Mouse (Mus musculus) forebrain, postnatal 0 days (tissue): ENCODE results near the gene Hamp. TPM values are rescaled to one million over a fixed set of nuclear protein-coding genes. Genes with fewer than 3 reads are reported as not detected.
A peak's percentile ranks its signal among the peaks of the same experiment; 100 is the strongest.

Experiments
- ATAC-seq: fragments of 200-750 bp; cut with Nextera tagmentation; 2 replicates; pipeline ENCODE4 v1.8.0; 2017; ENCODE audit warnings: mild to moderate bottlenecking, moderate library complexity
- DNase-seq: peaks from one replicate; pipeline ENCODE4 v3.0.0-alpha.2; 2015
- H3K27ac ChIP-seq: fragments of 300-500 bp; sonication (generic); 2 replicates; pipeline ENCODE4 v1.5.1; 2014; ENCODE audit warnings: low read depth, mild to moderate bottlenecking, antibody characterized with exemption, low read length, moderate library complexity, mixed read lengths
- H3K27me3 ChIP-seq: fragments of 300-500 bp; sonication (generic); 2 replicates; pipeline ENCODE4 v1.6.1; 2014; ENCODE audit warnings: mild to moderate bottlenecking, low read length, mixed read lengths; ENCODE audit not compliant: insufficient read depth
- H3K36me3 ChIP-seq: fragments of 300-500 bp; sonication (generic); 2 replicates; pipeline ENCODE4 v1.6.1; 2014; ENCODE audit warnings: mild to moderate bottlenecking, moderate library complexity; ENCODE audit not compliant: insufficient read depth
- H3K4me1 ChIP-seq: fragments of 300-500 bp; sonication (generic); 2 replicates; pipeline ENCODE4 v1.6.1; 2014; ENCODE audit warnings: antibody characterized with exemption; ENCODE audit not compliant: insufficient read depth
- H3K4me2 ChIP-seq: fragments of 300-500 bp; sonication (generic); 2 replicates; pipeline ENCODE4 v1.6.1; 2014; ENCODE audit warnings: low read depth, mild to moderate bottlenecking, moderate library complexity
- H3K4me3 ChIP-seq: fragments of 300-500 bp; sonication (generic); 2 replicates; pipeline ENCODE4 v1.5.1; 2014; ENCODE audit warnings: low read depth, low read length, mixed read lengths
- H3K9ac ChIP-seq: fragments of 300-500 bp; sonication (generic); 2 replicates; pipeline ENCODE4 v1.6.1; 2014; ENCODE audit warnings: mild to moderate bottlenecking
- H3K9me3 ChIP-seq: fragments of 300-500 bp; sonication (generic); 2 replicates; pipeline ENCODE4 v1.6.1; 2016; ENCODE audit warnings: low read length
- CTCF ChIP-seq: sonication (generic); IDR thresholded peaks from 2 replicates; pipeline ENCODE4 v1.5.1; 2016; ENCODE audit warnings: antibody characterized with exemption, control low read depth, low read depth
- WGBS: fragments of 180-500 bp; shearing (Covaris S2); extraction: QIAGEN DNeasy Blood & Tissue Kit; methylation state at CpG from one replicate; pipeline ENCODE4 v1.1.7; 2014; 5-methylcytosine and 5-hydroxymethylcytosine counted together
- polyA plus RNA-seq: library from polyadenylated mRNA; unstranded; fragments of >200 nt; fragmentation: Nextera tagmentation; extraction: Ambion mirVana; gene quantifications from 2 replicates; pipeline ENCODE4 v1.2.1, GENCODE M21; 2015
- total RNA-seq: library from RNA; depleted of rRNA; stranded (reverse); fragments of >200 nt; gene quantifications from 2 replicates; pipeline ENCODE4 v1.2.3, GENCODE M21; 2014; rRNA removed

The Hamp gene
- total RNA-seq (not detected in 2 replicates), polyA plus RNA-seq (not detected in 2 replicates)

DNA sequence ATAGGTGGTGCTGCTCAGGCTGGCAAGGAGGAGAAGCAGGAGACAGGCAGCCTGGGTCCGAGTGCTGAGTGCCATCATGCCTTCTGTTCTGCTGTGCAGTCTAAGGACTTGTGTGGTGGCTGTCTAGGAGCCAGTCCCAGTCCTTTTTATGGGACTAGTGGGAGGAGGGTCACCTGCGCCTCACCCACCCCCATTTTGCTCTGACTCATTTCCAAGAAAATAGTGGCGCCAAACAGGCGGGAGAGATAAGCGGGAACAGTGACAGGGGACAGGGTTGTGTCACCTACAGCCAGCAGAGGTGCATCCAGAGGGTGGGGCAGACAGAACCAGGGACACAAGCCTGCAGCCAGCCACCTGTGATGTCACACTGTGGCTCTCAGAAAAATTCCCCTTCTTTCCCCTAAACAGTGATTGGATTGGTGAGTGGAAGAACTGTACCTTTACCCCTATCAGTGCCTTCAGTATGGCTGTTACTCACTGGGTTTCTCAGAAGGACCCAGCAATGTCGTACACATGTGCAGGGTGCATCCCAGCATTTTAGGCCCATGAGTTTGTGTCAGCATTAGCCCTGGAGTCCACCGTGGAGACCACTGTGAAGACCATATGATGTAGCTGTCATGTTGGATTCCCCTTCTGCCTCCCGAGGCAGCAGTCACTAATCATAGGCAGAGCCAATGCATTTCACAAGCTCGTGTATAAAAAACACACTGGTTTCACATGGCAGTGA, at the start of gene Hamp:
Hamp (minus strand) TSS at position 124 of the 727 bp plus-strand sequence.
- 65% methylated on average over 9 of the region's 9 CpGs for WGBS
- H3K4me2 ChIP-seq: no peak within 1 kb of the TSS
- 0 out of 2 replicates have a peak, but pooled peaks have one; percentile 8 for ATAC-seq
- H3K4me3 ChIP-seq: no peak within 1 kb of the TSS
- H3K4me1 ChIP-seq: no peaks in the 10 kb centered on the region
- peaks cover 15% of the 10 kb centered on the region for H3K36me3 ChIP-seq
- H3K9ac ChIP-seq: no peak within 1 kb of the TSS
- no peaks in the 10 kb centered on the region for H3K9me3 ChIP-seq
- no peaks in the 10 kb centered on the region for H3K27me3 ChIP-seq
- H3K27ac ChIP-seq: no peak within 1 kb of the TSS
- TF ChIP-seq CTCF: no peak
- no peak for DNase-seq

GRCm38 (mm10) chr7:30992148-30992547, 48.3 kb upstream of the Hamp start:
- no peak overlapping the region for H3K4me2 ChIP-seq

GRCm38 (mm10) chr7:30988519-30989162, 44.8 kb upstream of the Hamp start:
- 90% methylated on average over 4 of the region's 4 CpGs for WGBS
- H3K36me3 ChIP-seq: no peaks in the 10 kb centered on the region

More at GRCm38 (mm10) chr7:30992148-30992547, 48.3 kb upstream of the Hamp start:
- H3K9ac ChIP-seq: no peak overlapping the region
- no peak for DNase-seq
- H3K27me3 ChIP-seq: no peaks in the 10 kb centered on the region
- H3K36me3 ChIP-seq: no peaks in the 10 kb centered on the region
- no peak overlapping the region for H3K4me3 ChIP-seq
- H3K4me1 ChIP-seq: no peaks in the 10 kb centered on the region
- 83% methylated on average over 5 of the region's 5 CpGs for WGBS
- H3K27ac ChIP-seq: no peak overlapping the region
- no peaks in the 10 kb centered on the region for H3K9me3 ChIP-seq
- no peak for TF ChIP-seq CTCF
- no peak for ATAC-seq

GRCm38 (mm10) chr7:30985357-30985756, 41.5 kb upstream of the Hamp start:
- Histone ChIP-seq H3K4me3 (no peak overlapping the region), H3K27ac (no peak overlapping the region), H3K9ac (no peak overlapping the region), H3K27me3 (no peaks in the 10 kb centered on the region), H3K9me3 (no peaks in the 10 kb centered on the region), H3K4me2 (no peak overlapping the region), H3K4me1 (no peaks in the 10 kb centered on the region), H3K36me3 (no peaks in the 10 kb centered on the region)
- TF ChIP-seq CTCF: no peak
- WGBS: 87% methylated on average over 9 of the region's 9 CpGs
- DNase-seq (no peak), ATAC-seq (no peak)

More at GRCm38 (mm10) chr7:30988519-30989162, 44.8 kb upstream of the Hamp start:
- no peak overlapping the region for H3K4me3 ChIP-seq
- H3K9me3 ChIP-seq: no peaks in the 10 kb centered on the region
- no peak overlapping the region for H3K4me2 ChIP-seq
- DNase-seq (no peak), ATAC-seq (no peak)
- no peaks in the 10 kb centered on the region for H3K27me3 ChIP-seq
- no peak overlapping the region for H3K27ac ChIP-seq
- TF ChIP-seq CTCF: no peak
- H3K9ac ChIP-seq: no peak overlapping the region
- no peaks in the 10 kb centered on the region for H3K4me1 ChIP-seq

DNA sequence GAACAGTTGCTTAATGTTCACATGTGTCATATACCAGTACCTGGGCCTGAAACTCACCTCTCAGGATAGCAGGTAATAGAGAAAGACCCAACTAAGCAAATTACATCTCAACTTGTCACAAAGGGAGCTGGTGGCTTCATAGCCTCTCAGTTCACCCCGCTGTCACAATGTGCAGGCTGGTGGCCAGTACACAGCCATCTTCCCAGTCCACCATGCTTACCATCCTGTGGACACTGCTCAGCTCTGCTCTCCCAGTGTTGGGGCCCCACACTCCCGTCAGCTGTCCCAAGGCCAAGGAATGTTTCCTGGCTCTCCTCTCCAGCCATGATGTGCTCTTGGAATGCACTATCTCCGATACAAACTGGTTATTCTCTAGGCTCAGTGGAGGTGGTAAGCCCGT, 37.9 kb upstream of the Hamp start:
- H3K27ac ChIP-seq: no peak overlapping the region
- no peaks in the 10 kb centered on the region for H3K27me3 ChIP-seq
- ATAC-seq: no peak
- no peaks in the 10 kb centered on the region for H3K36me3 ChIP-seq
- 96% methylated on average over 4 of the region's 4 CpGs for WGBS
- no peaks in the 10 kb centered on the region for H3K9me3 ChIP-seq
- TF ChIP-seq CTCF: no peak
- no peak overlapping the region for H3K4me2 ChIP-seq
- no peaks in the 10 kb centered on the region for H3K4me1 ChIP-seq
- DNase-seq: no peak
- H3K4me3 ChIP-seq: no peak overlapping the region
- H3K9ac ChIP-seq: no peak overlapping the region

GRCm38 (mm10) chr7:30973501-30974289, 29.9 kb upstream of the Hamp start, which contains the start of gene Fam187b:
TSS of gene Fam187b (plus strand) at chr7:30973790.
- WGBS: under 1% methylated on average over 37 of the region's 37 CpGs
- H3K9ac ChIP-seq: peak within 1 kb of the TSS; percentile 28; the same call in 1 of the 2 replicates
- ATAC-seq (peak; percentile 92), DNase-seq (peak; percentile 86)
- no peak within 1 kb of the TSS for H3K27ac ChIP-seq
- H3K4me2 ChIP-seq: peak within 1 kb of the TSS; percentile 57
- peak within 1 kb of the TSS; percentile 27 for H3K4me3 ChIP-seq
- TF ChIP-seq CTCF: peak; percentile 69
- peaks cover 11% of the 10 kb centered on the region; the same call in 1 of the 2 replicates for H3K27me3 ChIP-seq
- no peaks in the 10 kb centered on the region for H3K9me3 ChIP-seq
- no peaks in the 10 kb centered on the region for H3K4me1 ChIP-seq
- H3K36me3 ChIP-seq: no peaks in the 10 kb centered on the region
